In the genomic region with DNA sequence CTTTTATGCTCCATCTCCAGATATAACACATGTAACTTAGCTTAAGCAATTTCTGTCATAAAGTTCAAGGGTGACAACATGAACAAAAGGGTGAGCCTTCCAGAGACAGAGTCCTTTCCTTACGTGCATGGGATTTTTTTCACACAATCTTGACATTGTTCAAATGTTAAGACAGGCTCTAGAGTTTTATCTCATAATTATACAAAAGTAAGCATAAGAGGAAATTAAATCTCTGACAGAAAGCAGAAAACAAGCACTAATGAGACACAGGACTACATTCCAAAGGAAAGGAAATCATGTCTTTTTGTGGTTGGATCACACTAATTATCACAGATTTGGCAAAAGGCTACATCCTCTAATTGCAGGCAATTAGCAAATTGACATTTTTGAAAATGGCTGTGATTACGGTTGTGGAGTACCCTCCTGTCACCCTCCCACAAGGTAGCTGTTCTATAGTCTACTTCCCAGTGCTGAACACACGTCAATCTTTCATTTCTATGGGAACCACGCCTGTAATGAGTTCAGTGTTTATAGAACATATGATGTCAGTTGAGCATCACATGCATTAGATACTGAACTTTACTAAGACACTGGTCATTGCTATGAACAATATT, we compare ENCODE assay signal across 23 mouse cellular contexts. TPM values are rescaled to one million over a fixed set of nuclear protein-coding genes. Genes with fewer than 3 reads are reported as not detected.
DNase-seq lines count a peak whose midpoint lies in the region; ATAC-seq lines count a peak whose summit lies in the region.
"Had no signal": no experiment of that assay in that cellular context is flagged by ENCODE, and none has a peak within 500 bp of the region (broad histone marks: within the 10 kb centered on the region; RNA-seq: fewer than 3 reads in every experiment).

No protein-coding gene starts in this region.

- H3K4me2 ChIP-seq in embryonic facial prominence, embryonic 14.5 days (ENCODE audit: low read depth, low read length) = no peak overlapping the region
- no peak overlapping the region for H3K4me2 ChIP-seq in forebrain, embryonic 15.5 days (replicated peaks)
- H3K4me2 ChIP-seq in midbrain, embryonic 14.5 days (ENCODE audit: low read length) = no peak overlapping the region
- H3K4me2 ChIP-seq: embryonic facial prominence, embryonic 15.5 days; heart, embryonic 12.5 days; hindbrain, embryonic 12.5 days; kidney, embryonic 15.5 days had no signal

- no peaks in the 10 kb centered on the region for H3K27me3 ChIP-seq in embryonic facial prominence, embryonic 14.5 days (replicated peaks; ENCODE audit: control insufficient read depth, insufficient read depth, low read length)
- no peaks in the 10 kb centered on the region for H3K27me3 ChIP-seq in forebrain, embryonic 15.5 days
- no peaks in the 10 kb centered on the region for H3K27me3 ChIP-seq in midbrain, embryonic 14.5 days (ENCODE audit: control insufficient read depth, insufficient read depth, low read length)
- H3K27me3 ChIP-seq: CH12.LX; embryonic facial prominence, embryonic 15.5 days; heart, embryonic 12.5 days; hindbrain, embryonic 12.5 days; kidney, embryonic 15.5 days had no signal

- no peaks in the 10 kb centered on the region for H3K9me3 ChIP-seq in embryonic facial prominence, embryonic 14.5 days (ENCODE audit: control insufficient read depth, low read length)
- no peaks in the 10 kb centered on the region for H3K9me3 ChIP-seq in forebrain, embryonic 15.5 days
- H3K9me3 ChIP-seq in midbrain, embryonic 14.5 days (ENCODE audit: control insufficient read depth, low read length) = no peaks in the 10 kb centered on the region
- H3K9me3 ChIP-seq: embryonic facial prominence, embryonic 15.5 days; hindbrain, embryonic 12.5 days; kidney, embryonic 15.5 days had no signal

- H3K36me3 ChIP-seq in embryonic facial prominence, embryonic 14.5 days (ENCODE audit: control insufficient read depth, insufficient read depth, low read length) = 0 out of 2 replicates have a peak, but pooled peaks cover 13% of the 10 kb centered on the region
- no peaks in the 10 kb centered on the region for H3K36me3 ChIP-seq in forebrain, embryonic 15.5 days
- no peaks in the 10 kb centered on the region for H3K36me3 ChIP-seq in midbrain, embryonic 14.5 days (ENCODE audit: control insufficient read depth, insufficient read depth, low read length)
- H3K36me3 ChIP-seq: heart, embryonic 12.5 days; hindbrain, embryonic 12.5 days; kidney, embryonic 15.5 days had no signal

- no peaks in the 10 kb centered on the region for H3K4me1 ChIP-seq in embryonic facial prominence, embryonic 14.5 days (ENCODE audit: control insufficient read depth, insufficient read depth, low read length)
- H3K4me1 ChIP-seq in forebrain, embryonic 15.5 days = no peaks in the 10 kb centered on the region
- H3K4me1 ChIP-seq in midbrain, embryonic 14.5 days (ENCODE audit: control insufficient read depth, insufficient read depth, low read length) = no peaks in the 10 kb centered on the region
- H3K4me1 ChIP-seq: embryonic facial prominence, embryonic 15.5 days; heart, embryonic 12.5 days; hindbrain, embryonic 12.5 days; kidney, embryonic 15.5 days had no signal

- WGBS in embryonic facial prominence, embryonic 14.5 days = 54% methylated on average over 4 of the region's 4 CpGs
- WGBS in forebrain, embryonic 15.5 days = 20% methylated on average over 4 of the region's 4 CpGs
- WGBS in midbrain, embryonic 14.5 days = 80% methylated on average over 4 of the region's 4 CpGs

- peak; percentile 57; the same call in 1 of the 2 replicates for ATAC-seq in embryonic facial prominence, embryonic 14.5 days (ENCODE audit: low read depth)
- peak; percentile 94 for ATAC-seq in forebrain, embryonic 15.5 days (replicated peaks)
- ATAC-seq in midbrain, embryonic 14.5 days (ENCODE audit: low FRiP score, low TSS enrichment) = no peak
- ATAC-seq: hindbrain, postnatal 0 days had no signal

- H3K27ac ChIP-seq in embryonic facial prominence, embryonic 14.5 days (replicated peaks; ENCODE audit: low read depth, low read length) = peak overlapping the region; percentile 8; the same call in 1 of the 2 replicates
- H3K27ac ChIP-seq in forebrain, embryonic 15.5 days (replicated peaks) = no peak overlapping the region
- no peak overlapping the region for H3K27ac ChIP-seq in midbrain, embryonic 14.5 days (replicated peaks; ENCODE audit: low read depth, low read length)
- H3K27ac ChIP-seq: embryonic facial prominence, embryonic 15.5 days; gastrocnemius, adult 2 months; hindbrain, embryonic 12.5 days; hindbrain, postnatal 0 days; kidney, embryonic 15.5 days had no signal

- DNase-seq in layer of hippocampus, adult 9-11 months = peak; percentile 14
- DNase-seq in layer of hippocampus, postnatal 25 days (ENCODE audit: extremely low spot score in 1 of 2, low spot score in 1 of 2) = no peak
- DNase-seq in brain, adult 2 months (ENCODE audit: low read depth, low spot score) = peak; percentile 13
- DNase-seq in embryonic facial prominence, embryonic 14.5 days (ENCODE audit: low spot score) = no peak
- no peak for DNase-seq in ovary, adult 18-20 months (ENCODE audit: low spot score)
- no peak for DNase-seq in MN1 (ENCODE audit: low spot score)
- no peak for DNase-seq in midbrain, embryonic 14.5 days
- DNase-seq: adrenal gland, postnatal 10 days; cerebellum, adult 2 months; cerebellum, postnatal 14 days; gastrocnemius, adult 2 months; gastrocnemius, postnatal 25 days; heart, postnatal 36 days; kidney, adult 2 months had no signal

- no peak overlapping the region for H3K9ac ChIP-seq in embryonic facial prominence, embryonic 14.5 days (ENCODE audit: low read depth, low read length)
- no peak overlapping the region for H3K9ac ChIP-seq in forebrain, embryonic 15.5 days (replicated peaks)
- no peak overlapping the region for H3K9ac ChIP-seq in midbrain, embryonic 14.5 days (replicated peaks; ENCODE audit: low read length)
- H3K9ac ChIP-seq: embryonic facial prominence, embryonic 15.5 days; heart, embryonic 12.5 days; hindbrain, embryonic 12.5 days; kidney, embryonic 15.5 days had no signal

- no peak overlapping the region for H3K4me3 ChIP-seq in embryonic facial prominence, embryonic 14.5 days (ENCODE audit: low read depth, low read length)
- no peak overlapping the region for H3K4me3 ChIP-seq in forebrain, embryonic 15.5 days
- no peak overlapping the region for H3K4me3 ChIP-seq in midbrain, embryonic 14.5 days (replicated peaks; ENCODE audit: low read depth, low read length)
- H3K4me3 ChIP-seq: embryonic facial prominence, embryonic 15.5 days; erythroblast, embryonic 14.5 days; gastrocnemius, adult 2 months; heart, embryonic 12.5 days; hindbrain, embryonic 12.5 days; kidney, embryonic 15.5 days had no signal

RNA-seq across cellular contexts. Expression of gene Dcn, which starts 13.1 kb away (rescaled TPM):
- total RNA-seq in layer of hippocampus, postnatal 25 days (2021) = 10 to 100 TPM; 26.2 to 61.2 TPM
- 710 and 776 TPM in 2 replicates for polyA plus RNA-seq in embryonic facial prominence, embryonic 14.5 days (2014; fragmentation: Nextera tagmentation; extraction: Ambion mirVana)
- polyA plus RNA-seq in forebrain, embryonic 15.5 days (2015; fragmentation: Nextera tagmentation; extraction: Ambion mirVana) = 40.5 and 46.2 TPM in 2 replicates
- 1.4 and 75.1 TPM in 2 replicates for polyA plus RNA-seq in midbrain, embryonic 14.5 days (2014; fragmentation: Nextera tagmentation; extraction: Ambion mirVana)
- total RNA-seq: CH12.LX; granulocyte monocyte progenitor cell, adult 5-6 weeks had no signal
- polyA plus RNA-seq: erythroblast, embryonic 14.5 days had no signal

Comparison
In these comparisons a context has a peak if more than half of its experiments do, and no peak if none do; other contexts are left out.
1. DNase-seq: peak in layer of hippocampus, adult 9-11 months (single experiment) and brain, adult 2 months (single experiment); none in layer of hippocampus, postnatal 25 days (0 of 2), embryonic facial prominence, embryonic 14.5 days (single experiment), ovary, adult 18-20 months (single experiment), MN1 (single experiment) and midbrain, embryonic 14.5 days (single experiment).